Mouse (Mus musculus): ENCODE measurements around the gene Dhcr7.

The Dhcr7 gene

DNA sequence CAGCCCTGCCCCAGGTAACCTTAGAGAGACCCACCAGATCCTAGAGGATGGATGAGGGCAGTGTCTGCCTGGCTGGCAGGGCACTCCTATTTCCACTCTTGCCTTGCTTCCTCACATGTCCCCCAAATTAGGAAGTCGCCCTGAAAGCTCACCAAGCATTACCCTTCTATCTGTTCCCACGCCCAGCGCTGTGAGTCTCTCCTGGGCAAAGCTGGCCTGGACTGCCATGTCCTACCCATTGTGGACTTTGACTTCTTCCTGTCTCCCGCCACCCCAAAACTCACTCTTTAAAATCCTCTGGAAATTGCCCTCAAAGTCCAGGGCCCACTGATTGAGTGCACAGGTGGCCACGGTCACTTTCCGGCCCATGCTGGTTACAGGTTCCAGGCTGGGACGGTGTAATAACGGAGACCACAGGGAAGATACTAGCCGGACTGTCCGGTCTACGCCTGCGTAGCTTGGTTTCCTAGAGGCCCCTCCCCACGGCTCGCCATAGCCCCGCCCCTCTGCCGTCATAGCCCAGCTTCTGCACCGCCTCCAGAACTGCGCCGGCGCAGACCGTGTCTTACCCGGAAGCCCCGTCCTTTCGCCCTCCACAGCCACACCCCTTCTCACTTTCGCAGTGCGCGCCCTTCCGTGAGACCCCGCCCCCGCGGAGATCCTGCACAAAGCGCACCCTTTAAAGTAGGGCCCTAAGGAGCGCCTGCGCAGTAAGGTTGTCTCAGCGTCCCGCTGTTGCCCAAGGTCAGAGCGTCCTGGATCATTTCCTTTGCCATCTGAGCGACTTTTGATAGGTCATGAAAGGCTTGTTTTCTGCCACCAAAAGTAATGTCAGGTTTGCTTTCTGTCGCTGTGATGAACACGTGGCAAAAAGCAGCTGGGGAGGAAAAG lies at the start of gene Dhcr7, which contains the start of gene Nadsyn1:
TSS of gene Dhcr7 (plus strand) at position 771 of the 891 bp plus-strand sequence.
TSS of gene Nadsyn1 (minus strand) at position 475 of the 891 bp plus-strand sequence.
- DNase-seq = peak; percentile 99

GRCm38 (mm10) chr7:143776137-143776536 lies 46.8 kb upstream of the Dhcr7 start:
- DNase-seq = no peak

GRCm38 (mm10) chr7:143777375-143777774 lies 45.6 kb upstream of the Dhcr7 start:
- peak; percentile 40 for DNase-seq

DNA sequence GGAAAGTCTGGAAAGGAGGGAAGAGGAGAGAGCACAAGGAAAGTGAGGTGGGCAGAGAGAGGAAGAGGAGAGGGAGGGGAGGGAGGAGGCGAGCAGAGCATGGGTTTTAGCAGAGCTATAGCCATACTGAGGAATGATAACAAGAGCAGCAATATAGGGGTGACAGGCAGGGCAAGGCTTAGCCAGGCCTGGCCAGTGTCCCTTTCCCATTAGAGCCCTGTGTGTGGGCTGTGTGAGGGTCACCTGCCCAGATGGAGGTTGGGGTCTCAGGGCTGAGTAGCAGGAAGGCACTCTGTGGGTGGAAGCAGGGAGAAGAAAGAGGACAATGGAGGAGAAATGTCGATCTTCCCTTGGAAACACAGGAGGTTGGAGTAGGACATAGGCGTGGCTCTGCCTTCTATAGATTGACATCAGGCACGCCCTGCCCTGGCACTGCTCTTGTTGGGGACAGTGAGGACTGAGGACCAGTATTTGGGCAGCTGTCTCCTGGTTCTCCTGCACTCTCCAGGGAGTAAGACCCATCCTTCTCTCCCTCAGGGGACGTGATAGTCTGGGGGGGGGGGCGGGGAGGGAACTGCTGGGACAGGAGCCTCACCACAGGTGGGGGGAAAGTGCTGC lies 39.5 kb upstream of the Dhcr7 start:
- DNase-seq = no peak

- peak; percentile 88 for DNase-seq
Measured at GRCm38 (mm10) chr7:143783996-143784829, 38.7 kb upstream of the Dhcr7 start, which contains the start of gene Mrgpre. Mrgpre (minus strand) TSS chr7:143784500.

GRCm38 (mm10) chr7:143792336-143792985 lies 30.5 kb upstream of the Dhcr7 start:
- peak; percentile 58 for DNase-seq

- DNase-seq = peak; percentile 81
Measured at GRCm38 (mm10) chr7:143793121-143793520, 29.8 kb upstream of the Dhcr7 start.

DNA sequence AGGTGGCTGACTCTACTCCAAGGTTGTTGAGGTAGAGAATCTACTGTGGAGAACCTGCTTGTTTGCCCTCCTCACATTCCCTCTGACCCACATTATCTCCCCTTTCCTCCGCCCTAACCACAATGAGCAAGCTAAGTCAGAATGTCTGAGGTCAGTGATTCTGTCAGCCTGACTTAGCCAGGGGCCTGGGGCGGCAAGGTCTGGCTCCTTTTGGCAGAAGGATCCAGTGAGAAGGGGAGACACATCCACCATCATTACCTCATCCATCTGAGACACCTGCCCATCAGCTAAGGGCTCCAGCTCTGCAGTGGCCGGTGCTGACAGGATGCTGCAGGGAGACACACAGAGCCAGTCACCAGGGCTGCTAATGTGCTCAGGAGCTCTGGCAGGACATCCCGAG lies 24.2 kb upstream of the Dhcr7 start:
- DNase-seq = no peak

GRCm38 (mm10) chr7:143800770-143801169 lies 22.2 kb upstream of the Dhcr7 start:
- DNase-seq = no peak

DNA sequence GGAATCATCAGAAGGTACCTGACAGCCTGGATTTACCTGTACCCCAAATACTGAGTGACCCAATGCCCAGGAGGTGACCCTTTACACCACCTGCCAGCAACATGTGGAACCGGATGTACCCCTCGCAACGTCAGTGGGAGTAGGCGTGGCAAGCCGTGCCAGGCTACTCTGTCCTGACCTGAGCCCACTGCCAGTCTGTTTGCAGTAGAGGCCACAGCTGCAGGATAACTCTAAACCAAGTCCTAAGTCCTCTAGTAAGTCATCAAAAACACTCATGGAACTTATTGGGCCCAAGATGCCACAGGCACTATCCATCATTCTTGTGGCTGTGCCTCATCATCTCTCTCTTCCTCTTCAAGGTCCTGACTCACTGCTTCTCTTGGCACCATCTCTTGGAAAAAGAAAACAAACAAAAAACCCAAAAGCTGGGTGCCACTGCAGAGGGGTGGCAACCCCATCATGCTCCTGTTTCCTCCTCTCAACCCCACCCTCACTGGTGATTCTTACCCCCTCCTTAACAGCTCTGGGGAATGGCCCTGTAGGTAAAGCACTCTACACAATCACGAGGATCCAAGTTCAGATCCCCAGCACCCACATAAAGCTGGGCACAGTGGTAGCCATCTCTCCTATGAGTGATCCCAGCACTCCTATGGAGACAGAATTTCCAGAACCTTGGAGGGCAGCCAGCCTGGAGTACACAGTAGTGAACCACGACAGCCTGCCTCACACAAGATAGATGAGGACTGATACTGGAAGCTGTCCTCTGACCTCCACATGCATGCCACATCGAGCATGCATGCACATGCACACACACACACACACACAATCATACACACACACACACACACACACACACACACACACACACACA lies 21.5 kb upstream of the Dhcr7 start:
- no peak for DNase-seq

DNA sequence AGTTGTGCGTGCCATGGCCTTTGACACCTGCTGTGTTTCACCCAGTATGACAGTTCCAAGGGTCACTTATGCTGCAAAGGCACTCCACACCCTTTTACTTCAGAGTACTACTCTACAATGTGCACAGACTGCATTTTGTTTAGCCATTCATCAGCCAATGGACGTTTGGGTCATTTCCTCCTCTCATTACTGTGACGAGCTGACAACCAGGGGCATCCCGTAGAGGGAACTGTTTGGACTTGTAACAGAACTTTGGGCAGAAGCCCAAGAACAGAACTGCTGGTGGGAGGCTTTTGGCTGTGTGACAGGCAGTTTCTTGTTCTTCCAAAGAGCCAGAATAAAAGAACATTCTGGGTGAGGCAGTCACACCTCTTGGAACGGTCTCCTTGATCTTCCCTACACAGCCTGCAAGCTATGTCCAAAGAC lies 17.7 kb upstream of the Dhcr7 start:
- DNase-seq = no peak

DNA sequence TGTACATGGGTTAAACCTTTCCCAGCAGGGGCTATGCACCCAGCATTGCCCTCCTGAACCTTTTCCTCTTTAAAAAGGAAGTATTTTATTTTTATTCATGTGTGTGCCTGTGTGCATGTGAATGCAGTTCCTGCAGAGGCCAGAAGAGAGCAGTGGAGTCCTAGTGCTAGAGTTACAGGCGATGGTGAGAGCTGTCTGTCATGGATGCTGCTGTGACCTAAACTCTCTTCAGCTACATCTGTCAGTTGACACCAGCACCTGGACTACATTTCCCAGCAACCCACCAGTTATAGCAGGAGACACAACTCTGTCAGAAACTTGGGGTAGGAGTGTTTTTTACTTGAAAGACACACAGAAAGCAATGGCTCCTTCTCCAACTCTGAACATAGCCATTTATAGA lies 14.0 kb upstream of the Dhcr7 start:
- DNase-seq = no peak

- DNase-seq = no peak
Measured at GRCm38 (mm10) chr7:143819201-143819600, 3.7 kb upstream of the Dhcr7 start.

DNA sequence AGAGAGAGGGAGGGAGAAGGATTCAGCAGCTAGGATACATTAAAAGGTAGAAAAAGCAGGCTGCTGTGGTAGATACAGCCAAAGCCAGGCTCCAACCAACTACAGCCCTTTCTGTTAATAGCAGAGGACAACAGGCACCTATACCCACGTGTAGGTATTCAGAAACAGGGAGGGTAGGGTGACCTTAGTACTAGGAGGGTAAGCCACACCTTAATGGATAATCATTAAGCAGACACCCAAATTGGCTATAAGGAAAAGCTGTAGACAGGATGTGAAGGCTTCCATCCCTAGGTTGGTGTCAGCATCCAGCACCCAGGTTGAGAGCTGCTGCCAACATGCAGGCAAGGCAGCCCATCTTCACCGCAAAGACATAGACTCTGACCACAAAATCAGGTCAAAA lies 1.7 kb upstream of the Dhcr7 start:
- peak; percentile 22 for DNase-seq

DNA sequence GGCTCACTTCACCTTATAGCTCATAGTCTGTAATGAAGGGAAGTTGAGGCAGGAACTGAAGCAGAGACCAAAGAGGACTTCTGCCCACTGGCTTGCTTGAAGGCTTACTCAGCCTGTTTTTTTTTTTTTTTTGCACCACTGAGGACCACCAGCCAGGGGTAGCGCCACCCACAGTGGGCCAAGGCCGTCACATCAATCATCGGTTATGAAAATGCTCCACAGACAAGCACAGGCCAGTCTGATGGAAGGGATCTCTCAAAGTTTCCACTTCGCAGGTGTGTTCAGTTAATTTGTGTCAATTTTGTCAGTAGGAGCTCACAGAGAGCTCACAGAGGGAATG lies 291 bp downstream of the Dhcr7 start:
- peak; percentile 23 for DNase-seq

GRCm38 (mm10) chr7:143826985-143827384 lies 4.0 kb downstream of the Dhcr7 start:
- DNase-seq = no peak

- DNase-seq = peak; percentile 96
Measured at GRCm38 (mm10) chr7:143829504-143830331, 6.8 kb downstream of the Dhcr7 start.

- no peak for DNase-seq
Measured at GRCm38 (mm10) chr7:143830399-143830798, 7.5 kb downstream of the Dhcr7 start.

GRCm38 (mm10) chr7:143832196-143832595 lies 9.3 kb downstream of the Dhcr7 start:
- DNase-seq = no peak

DNA sequence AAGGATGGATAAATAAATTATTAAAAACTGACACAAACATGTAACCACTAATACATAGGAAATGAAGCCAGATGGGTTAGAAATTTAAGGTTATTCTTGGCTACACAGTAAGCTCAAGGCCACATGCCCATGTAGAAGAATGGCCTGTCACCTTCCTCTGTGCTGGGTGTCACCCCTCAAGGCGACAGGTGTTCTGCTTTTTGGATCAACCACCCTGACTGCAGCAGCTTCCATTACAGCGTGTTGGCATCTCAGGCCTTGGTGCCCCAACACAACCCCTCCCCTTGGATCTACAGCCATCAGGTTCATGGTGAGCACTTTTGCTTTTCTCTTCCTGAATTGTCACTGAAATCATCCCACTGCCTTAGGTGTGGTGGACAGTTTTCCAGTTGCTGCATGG lies 9.7 kb downstream of the Dhcr7 start:
- DNase-seq = no peak

Data from kidney, adult 11 months (tissue).